Mouse (Mus musculus) heart, adult 2 months (tissue): ENCODE measurements around the gene Uba7.

Experiments
- EP300 ChIP-seq: fragments of 200-500 bp; IDR thresholded peaks from 2 replicates; pipeline ENCODE4 v1.6.1; 2011; ENCODE audit warnings: low read depth, low read length, control low read depth; ENCODE audit not compliant: insufficient read depth
- POLR2A ChIP-seq: fragments of 200-500 bp; IDR thresholded peaks from 2 replicates; pipeline ENCODE4 v1.6.1; 2011; ENCODE audit warnings: mild to moderate bottlenecking, low read depth, low read length, control low read depth; ENCODE audit not compliant: insufficient read depth

DNA sequence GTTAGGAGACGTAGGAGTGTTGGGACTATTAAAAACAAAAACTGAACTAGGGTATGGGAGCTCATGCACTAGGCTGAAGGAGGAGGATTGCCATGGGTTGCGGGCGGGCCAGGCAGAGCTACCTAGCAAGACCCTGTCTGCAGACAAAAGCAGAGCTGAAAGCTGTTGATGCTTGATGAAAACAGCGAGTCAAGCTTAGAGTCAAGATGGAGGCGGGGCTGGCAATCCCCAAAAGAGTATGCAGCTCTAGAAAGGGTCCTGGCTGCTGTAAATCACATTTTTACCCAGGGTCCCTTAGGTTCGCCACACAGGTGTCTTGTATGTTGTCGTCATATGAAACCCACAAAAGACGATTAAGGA lies 28.2 kb downstream of the Uba7 start:
- TF ChIP-seq POLR2A (no peak), EP300 (no peak)
